8 mouse cellular contexts compared by ENCODE assay signal in the genomic region with DNA sequence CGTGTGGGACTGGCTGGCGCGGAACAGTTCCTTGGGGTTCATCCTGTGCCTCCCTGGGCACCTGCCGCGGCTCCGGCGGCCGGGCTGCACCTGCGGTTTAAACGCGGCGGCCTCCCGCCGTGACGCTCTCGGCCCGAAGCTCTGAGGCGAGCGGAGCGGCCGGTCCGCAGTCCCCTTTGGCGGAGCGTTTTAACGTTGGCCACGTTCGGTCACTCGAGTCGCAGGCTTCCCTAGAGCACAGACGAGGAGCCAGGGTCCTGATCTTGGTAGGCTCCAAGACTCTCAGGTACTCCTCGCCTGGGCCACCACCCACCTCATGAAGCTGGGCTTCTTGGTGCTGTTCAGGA. TPM values are rescaled to one million over a fixed set of nuclear protein-coding genes. Genes with fewer than 3 reads are reported as not detected.
DNase-seq lines count a peak whose midpoint lies in the region; ATAC-seq and TF ChIP-seq lines count a peak whose summit lies in the region.

No protein-coding gene starts in this region.

- intact Hi-C loops in heart, postnatal 36 days (cut with DNase I): no loop called here
- intact Hi-C loops in gastrocnemius, postnatal 36 days (cut with DNase I): no loop called here

- H3K36me3 ChIP-seq in heart, embryonic 12.5 days: peaks cover 36% of the 10 kb centered on the region
- H3K36me3 ChIP-seq in CH12.LX (replicated peaks in 1 of 2; ENCODE audit: control insufficient read depth in 1 of 2, insufficient read depth in 1 of 2, low read length in 1 of 2): peaks cover 27 to 36% of the 10 kb centered on the region in 2 experiments
- peaks cover 41% of the 10 kb centered on the region for H3K36me3 ChIP-seq in erythroblast, embryonic 14.5 days (ENCODE audit: control insufficient read depth)
- H3K36me3 ChIP-seq in limb, embryonic 12.5 days: peaks cover 35% of the 10 kb centered on the region

- in situ Hi-C loops in CH12.LX (cut with MboI; ENCODE audit: low pct_ligation_motif_present, low pct_unique_long_range_greater_than_20kb, low sequenced_read_pairs): no loop called here

- no peak for TF ChIP-seq EP300 in CH12.LX (IDR thresholded peaks at IDR 0.05; ENCODE audit: low read length)

- H3K27me3 ChIP-seq in heart, embryonic 12.5 days (replicated peaks): peaks cover 4% of the 10 kb centered on the region
- peaks cover 5% of the 10 kb centered on the region for H3K27me3 ChIP-seq in CH12.LX (replicated peaks)
- H3K27me3 ChIP-seq in erythroblast, embryonic 14.5 days (ENCODE audit: control insufficient read depth): no peaks in the 10 kb centered on the region
- no peaks in the 10 kb centered on the region for H3K27me3 ChIP-seq in limb, embryonic 12.5 days

- TF ChIP-seq CTCF in CH12.LX (conservative IDR thresholded peaks at IDR 0.05 in 1 of 2, IDR thresholded peaks at IDR 0.05 in 1 of 2; ENCODE audit: low read depth in 2 of 2, low read length in 2 of 2): no peak

- H3K27ac ChIP-seq in heart, embryonic 12.5 days (ENCODE audit: poor library complexity, severe bottlenecking): no peak overlapping the region
- no peak overlapping the region for H3K27ac ChIP-seq in CH12.LX (ENCODE audit: insufficient read depth, low read depth)
- peak overlapping the region; percentile 79 for H3K27ac ChIP-seq in limb, embryonic 12.5 days

- no peak for TF ChIP-seq RAD21 in CH12.LX (IDR thresholded peaks at IDR 0.05; ENCODE audit: low read depth, low read length)

- peak overlapping the region; percentile 95 for H3K9ac ChIP-seq in heart, embryonic 12.5 days
- H3K9ac ChIP-seq in CH12.LX (ENCODE audit: insufficient read depth, low read depth): peak overlapping the region; percentile 91
- H3K9ac ChIP-seq in limb, embryonic 12.5 days (replicated peaks): peak overlapping the region; percentile 93

- dilution Hi-C loops in CH12.LX (cut with MboI; ENCODE audit: extremely low pct_ligation_motif_present, extremely low pct_unique_long_range_greater_than_20kb, low sequenced_read_pairs): no loop called here

- no peak for TF ChIP-seq POLR2A in CH12.LX (IDR thresholded peaks at IDR 0.05; ENCODE audit: low read depth, low read length)

- no peak; the same call in 1 of the 2 replicates for ATAC-seq in heart, embryonic 12.5 days (ENCODE audit: insufficient number of reproducible peaks, low FRiP score)
- no peak for ATAC-seq in limb, embryonic 12.5 days (ENCODE audit: insufficient number of reproducible peaks, insufficient read depth, low FRiP score, low TSS enrichment, low read depth)

- peaks cover 15% of the 10 kb centered on the region for H3K4me1 ChIP-seq in heart, embryonic 12.5 days (replicated peaks)
- peaks cover 4 to 42% of the 10 kb centered on the region in 2 experiments; a peak in 3 of 4 replicates for H3K4me1 ChIP-seq in CH12.LX (ENCODE audit: control insufficient read depth in 1 of 2, insufficient read depth in 2 of 2)
- peaks cover 63% of the 10 kb centered on the region for H3K4me1 ChIP-seq in erythroblast, embryonic 14.5 days (ENCODE audit: control insufficient read depth)
- peaks cover 14% of the 10 kb centered on the region for H3K4me1 ChIP-seq in limb, embryonic 12.5 days (replicated peaks)

- whole genome bisulfite sequencing in heart, embryonic 12.5 days: under 1% methylated on average over 31 of the region's 31 CpGs
- under 1% methylated on average over 31 of the region's 31 CpGs for WGBS in limb, embryonic 12.5 days

- no peak for DNase-seq in heart, postnatal 36 days
- no peak for DNase-seq in CH12.LX (ENCODE audit: extremely low read depth)
- peak; percentile 40 for DNase-seq in neural tube, embryonic 10.5 days (ENCODE audit: extremely low spot score, low spot score)
- no peak for DNase-seq in gastrocnemius, postnatal 36 days
- no peak for DNase-seq in layer of hippocampus, adult 18-20 months (ENCODE audit: low spot score in 2 of 2)

- H3K9me3 ChIP-seq in heart, embryonic 12.5 days (replicated peaks): no peaks in the 10 kb centered on the region
- no peaks in the 10 kb centered on the region for H3K9me3 ChIP-seq in CH12.LX (replicated peaks; ENCODE audit: low read length)
- H3K9me3 ChIP-seq in erythroblast, embryonic 14.5 days (ENCODE audit: control insufficient read depth, low read length): no peaks in the 10 kb centered on the region
- no peaks in the 10 kb centered on the region for H3K9me3 ChIP-seq in limb, embryonic 12.5 days

- peak overlapping the region; percentile 94 for H3K4me2 ChIP-seq in heart, embryonic 12.5 days
- H3K4me2 ChIP-seq in CH12.LX (ENCODE audit: insufficient read depth, low read depth, poor library complexity, severe bottlenecking): peak overlapping the region; percentile 73
- H3K4me2 ChIP-seq in limb, embryonic 12.5 days: peak overlapping the region; percentile 93

- H3K4me3 ChIP-seq in heart, embryonic 12.5 days: peak overlapping the region; percentile 92
- peak overlapping the region; percentile 57 to 97 (median 85) for H3K4me3 ChIP-seq in CH12.LX (replicated peaks in 1 of 3; ENCODE audit: low read depth in 2 of 3, low read length in 2 of 3, poor library complexity in 1 of 3)
- H3K4me3 ChIP-seq in erythroblast, embryonic 14.5 days (replicated peaks): peak overlapping the region; percentile 91
- peak overlapping the region; percentile 99 for H3K4me3 ChIP-seq in limb, embryonic 12.5 days (replicated peaks)

- H3K79me2 ChIP-seq in CH12.LX (replicated peaks; ENCODE audit: control insufficient read depth, extremely low read depth, insufficient read depth, poor library complexity, severe bottlenecking): peaks cover 22% of the 10 kb centered on the region

TF ChIP-seq in CH12.LX, 34 proteins besides CTCF, POLR2A, EP300 and RAD21:
- no peak for TF ChIP-seq IRF4 (IDR thresholded peaks at IDR 0.05; ENCODE audit: low read depth, low read length)
- TF ChIP-seq UBTF (IDR thresholded peaks at IDR 0.05; ENCODE audit: low read depth, low read length): peak; percentile 61; the same call in 1 of the 2 replicates
- TF ChIP-seq SIN3A (IDR thresholded peaks at IDR 0.05; ENCODE audit: low read length): peak; percentile 1; the same call in 1 of the 2 replicates

RNA-seq across cellular contexts. Expression of a gene that starts 0.6 kb away (rescaled TPM):
- polyA plus RNA-seq in heart, embryonic 12.5 days (2016; fragmentation: Nextera tagmentation; extraction: Ambion mirVana): 12.5 and 13.0 TPM in 2 replicates
- 10 to 100 TPM; 16.1 to 18.4 TPM for total RNA-seq in heart, postnatal 36 days (2021)
- 40.9 and 49.7 TPM in 2 replicates for total RNA-seq in CH12.LX (2012; rRNA removed)
- total RNA-seq in CH12.LX (2014; rRNA removed): 41.6 and 44.6 TPM in 2 replicates
- 70.2 and 90.9 TPM in 2 replicates for polyA plus RNA-seq in CH12.LX (2012; ENCODE audit: insufficient read length, low read depth)
- polyA plus RNA-seq in erythroblast, embryonic 14.5 days (2012): 0.67 and 1.1 TPM in 2 replicates
- polyA plus RNA-seq in limb, embryonic 12.5 days (2016; fragmentation: Nextera tagmentation; extraction: Ambion mirVana): 25.3 and 26.8 TPM in 2 replicates
- total RNA-seq in gastrocnemius, postnatal 36 days (2021): 10 to 100 TPM; 19.4 to 19.5 TPM
- 10 to 100 TPM; 36.4 to 39.1 TPM for total RNA-seq in layer of hippocampus, adult 18-20 months (2021)

RNA-seq across cellular contexts. Expression of a gene that starts 12.0 kb away (rescaled TPM):
- polyA plus RNA-seq in heart, embryonic 12.5 days (2016; fragmentation: Nextera tagmentation; extraction: Ambion mirVana): 19.0 and 19.3 TPM in 2 replicates
- total RNA-seq in heart, postnatal 36 days (2021): 1 to 10 TPM; 5.1 to 6.1 TPM
- total RNA-seq in CH12.LX (2012; rRNA removed) (24.1 and 24.6 TPM in 2 replicates), CH12.LX (2014; rRNA removed) (23.4 and 25.4 TPM in 2 replicates)
- polyA plus RNA-seq in CH12.LX (2012; ENCODE audit: insufficient read length, low read depth): 24.7 and 26.1 TPM in 2 replicates
- polyA plus RNA-seq in erythroblast, embryonic 14.5 days (2012): 0.78 and 0.86 TPM in 2 replicates
- polyA plus RNA-seq in limb, embryonic 12.5 days (2016; fragmentation: Nextera tagmentation; extraction: Ambion mirVana): 37.5 and 38.7 TPM in 2 replicates
- 1 to 10 TPM; 3.1 to 3.5 TPM for total RNA-seq in gastrocnemius, postnatal 36 days (2021)
- total RNA-seq in layer of hippocampus, adult 18-20 months (2021): 10 to 100 TPM; 34.1 to 34.2 TPM

RNA-seq across cellular contexts. Expression of a gene that starts 15.1 kb away (rescaled TPM):
- polyA plus RNA-seq in heart, embryonic 12.5 days (2016; fragmentation: Nextera tagmentation; extraction: Ambion mirVana): 11.4 and 12.0 TPM in 2 replicates
- total RNA-seq in heart, postnatal 36 days (2021): 1 to 10 TPM; 4.6 to 7.1 TPM
- 25.9 and 31.5 TPM in 2 replicates for total RNA-seq in CH12.LX (2012; rRNA removed)
- total RNA-seq in CH12.LX (2014; rRNA removed): 23.2 and 24.6 TPM in 2 replicates
- 27.7 and 32.8 TPM in 2 replicates for polyA plus RNA-seq in CH12.LX (2012; ENCODE audit: insufficient read length, low read depth)
- 1.7 and 2.5 TPM in 2 replicates for polyA plus RNA-seq in erythroblast, embryonic 14.5 days (2012)
- 21.3 and 21.6 TPM in 2 replicates for polyA plus RNA-seq in limb, embryonic 12.5 days (2016; fragmentation: Nextera tagmentation; extraction: Ambion mirVana)
- total RNA-seq in gastrocnemius, postnatal 36 days (2021): 1 to 10 TPM; 2.2 to 2.4 TPM
- 10 to 100 TPM; 11.2 to 11.3 TPM for total RNA-seq in layer of hippocampus, adult 18-20 months (2021)

RNA-seq across cellular contexts. Expression of a gene that starts 24.7 kb away (rescaled TPM):
- 113 and 119 TPM in 2 replicates for polyA plus RNA-seq in heart, embryonic 12.5 days (2016; fragmentation: Nextera tagmentation; extraction: Ambion mirVana)
- total RNA-seq in heart, postnatal 36 days (2021): 10 to 100 TPM; 91.0 to 99.1 TPM
- total RNA-seq in CH12.LX (2012; rRNA removed) (58.3 and 77.3 TPM in 2 replicates), CH12.LX (2014; rRNA removed) (118 and 123 TPM in 2 replicates)
- 69.4 and 77.8 TPM in 2 replicates for polyA plus RNA-seq in CH12.LX (2012; ENCODE audit: insufficient read length, low read depth)
- 5.1 and 5.8 TPM in 2 replicates for polyA plus RNA-seq in erythroblast, embryonic 14.5 days (2012)
- polyA plus RNA-seq in limb, embryonic 12.5 days (2016; fragmentation: Nextera tagmentation; extraction: Ambion mirVana): 132 and 147 TPM in 2 replicates
- total RNA-seq in gastrocnemius, postnatal 36 days (2021): 10 to 100 TPM; 35.7 to 38.7 TPM
- 10 to 100 TPM; 88.0 to 88.2 TPM for total RNA-seq in layer of hippocampus, adult 18-20 months (2021)

RNA-seq across cellular contexts. Expression of a gene that starts 25.7 kb away (rescaled TPM):
- 9.5 and 11.3 TPM in 2 replicates for polyA plus RNA-seq in heart, embryonic 12.5 days (2016; fragmentation: Nextera tagmentation; extraction: Ambion mirVana)
- 10 to 100 TPM; 33.9 to 35.4 TPM for total RNA-seq in heart, postnatal 36 days (2021)
- total RNA-seq in CH12.LX (2012; rRNA removed) (26.1 and 26.3 TPM in 2 replicates), CH12.LX (2014; rRNA removed) (17.5 and 18.5 TPM in 2 replicates)
- polyA plus RNA-seq in CH12.LX (2012; ENCODE audit: insufficient read length, low read depth): 23.4 and 23.6 TPM in 2 replicates
- polyA plus RNA-seq in erythroblast, embryonic 14.5 days (2012): 0.52 and 0.80 TPM in 2 replicates
- 8.2 and 11.0 TPM in 2 replicates for polyA plus RNA-seq in limb, embryonic 12.5 days (2016; fragmentation: Nextera tagmentation; extraction: Ambion mirVana)
- total RNA-seq in gastrocnemius, postnatal 36 days (2021): 10 to 100 TPM; 33.2 to 43.0 TPM
- total RNA-seq in layer of hippocampus, adult 18-20 months (2021): 10 to 100 TPM; 29.7 to 32.4 TPM
